Mouse (Mus musculus): Measurements from ENCODE around the gene Gpat3. TPM values are rescaled to one million over a fixed set of nuclear protein-coding genes. Genes with fewer than 3 reads are reported as not detected.

The Gpat3 gene
- total and polyA plus RNA-seq, 2 experiments from 2014 or later, result 0.53 to 4.2 TPM

GRCm38 (mm10) chr5:100871987-100872386 lies 26.5 kb downstream of the Gpat3 start:
- Histone ChIP-seq H3K4me1 (ENCODE audit: insufficient read depth) (no peaks in the 10 kb centered on the region), H3K9ac (no peak overlapping the region), H3K9me3 (ENCODE audit: low read length) (no peaks in the 10 kb centered on the region), H3K27me3 (ENCODE audit: insufficient read depth, low read length) (no peaks in the 10 kb centered on the region), H3K4me2 (ENCODE audit: low read depth) (no peak overlapping the region), H3K4me3 (ENCODE audit: low read depth, low read length) (no peak overlapping the region), H3K27ac (ENCODE audit: low read depth, low read length) (no peak overlapping the region), H3K36me3 (ENCODE audit: insufficient read depth) (no peaks in the 10 kb centered on the region)
- 89% methylated on average over 8 of the region's 8 CpGs for WGBS
- ATAC-seq (no peak), DNase-seq (no peak)
- no peak for TF ChIP-seq CTCF (IDR thresholded peaks at IDR 0.05; ENCODE audit: low read depth)

GRCm38 (mm10) chr5:100874721-100875120 lies 29.2 kb downstream of the Gpat3 start:
- Histone ChIP-seq H3K27me3 (ENCODE audit: insufficient read depth, low read length) (no peaks in the 10 kb centered on the region), H3K4me2 (ENCODE audit: low read depth) (no peak overlapping the region), H3K9me3 (ENCODE audit: low read length) (no peaks in the 10 kb centered on the region), H3K9ac (no peak overlapping the region), H3K27ac (ENCODE audit: low read depth, low read length) (no peak overlapping the region), H3K36me3 (ENCODE audit: insufficient read depth) (no peaks in the 10 kb centered on the region), H3K4me1 (ENCODE audit: insufficient read depth) (no peaks in the 10 kb centered on the region), H3K4me3 (ENCODE audit: low read depth, low read length) (no peak overlapping the region)
- 66% methylated on average over 7 of the region's 7 CpGs for WGBS
- no peak for TF ChIP-seq CTCF (IDR thresholded peaks at IDR 0.05; ENCODE audit: low read depth)
- no peak for ATAC-seq
- no peak for DNase-seq

- 81% methylated on average over 10 of the region's 10 CpGs for WGBS
- Histone ChIP-seq H3K27ac (ENCODE audit: low read depth, low read length) (no peak overlapping the region), H3K9ac (no peak overlapping the region), H3K4me2 (ENCODE audit: low read depth) (no peak overlapping the region), H3K36me3 (ENCODE audit: insufficient read depth) (no peaks in the 10 kb centered on the region), H3K27me3 (ENCODE audit: insufficient read depth, low read length) (no peaks in the 10 kb centered on the region), H3K9me3 (ENCODE audit: low read length) (no peaks in the 10 kb centered on the region), H3K4me3 (ENCODE audit: low read depth, low read length) (no peak overlapping the region), H3K4me1 (ENCODE audit: insufficient read depth) (no peaks in the 10 kb centered on the region)
- ATAC-seq, result no peak
- no peak for DNase-seq
- TF ChIP-seq CTCF (IDR thresholded peaks at IDR 0.05; ENCODE audit: low read depth), result no peak
Measured at GRCm38 (mm10) chr5:100875180-100875579, 29.7 kb downstream of the Gpat3 start.

- Histone ChIP-seq H3K36me3 (ENCODE audit: insufficient read depth) (no peaks in the 10 kb centered on the region), H3K27ac (ENCODE audit: low read depth, low read length) (no peak overlapping the region), H3K4me3 (ENCODE audit: low read depth, low read length) (no peak overlapping the region), H3K9me3 (ENCODE audit: low read length) (no peaks in the 10 kb centered on the region), H3K27me3 (ENCODE audit: insufficient read depth, low read length) (no peaks in the 10 kb centered on the region), H3K4me2 (ENCODE audit: low read depth) (no peak overlapping the region), H3K9ac (no peak overlapping the region), H3K4me1 (ENCODE audit: insufficient read depth) (no peaks in the 10 kb centered on the region)
- no peak for ATAC-seq
- DNase-seq, result no peak
- TF ChIP-seq CTCF (IDR thresholded peaks at IDR 0.05; ENCODE audit: low read depth), result no peak
Measured at GRCm38 (mm10) chr5:100877021-100877420, 31.5 kb downstream of the Gpat3 start.

GRCm38 (mm10) chr5:100885216-100885615 lies 39.7 kb downstream of the Gpat3 start:
- no peak for TF ChIP-seq CTCF (IDR thresholded peaks at IDR 0.05; ENCODE audit: low read depth)
- WGBS, result 82% methylated on average over 6 of the region's 6 CpGs
- no peak overlapping the region for H3K9ac ChIP-seq
- H3K4me3 ChIP-seq (ENCODE audit: low read depth, low read length), result no peak overlapping the region
- no peaks in the 10 kb centered on the region for H3K4me1 ChIP-seq (ENCODE audit: insufficient read depth)
- H3K4me2 ChIP-seq (ENCODE audit: low read depth), result no peak overlapping the region
- DNase-seq (no peak), ATAC-seq (no peak)
- no peak overlapping the region for H3K27ac ChIP-seq (ENCODE audit: low read depth, low read length)
- H3K27me3 ChIP-seq (ENCODE audit: insufficient read depth, low read length), result no peaks in the 10 kb centered on the region
- no peaks in the 10 kb centered on the region for H3K36me3 ChIP-seq (ENCODE audit: insufficient read depth)
- no peaks in the 10 kb centered on the region for H3K9me3 ChIP-seq (ENCODE audit: low read length)

GRCm38 (mm10) chr5:100886331-100886988 lies 40.9 kb downstream of the Gpat3 start:
- H3K9me3 ChIP-seq (ENCODE audit: low read length), result no peaks in the 10 kb centered on the region
- H3K27me3 ChIP-seq (ENCODE audit: insufficient read depth, low read length), result no peaks in the 10 kb centered on the region
- H3K36me3 ChIP-seq (ENCODE audit: insufficient read depth), result no peaks in the 10 kb centered on the region
- no peak overlapping the region for H3K9ac ChIP-seq
- H3K4me1 ChIP-seq (ENCODE audit: insufficient read depth), result no peaks in the 10 kb centered on the region
- no peak overlapping the region for H3K4me2 ChIP-seq (ENCODE audit: low read depth)
- no peak for TF ChIP-seq CTCF (IDR thresholded peaks at IDR 0.05; ENCODE audit: low read depth)
- 52% methylated on average over 7 of the region's 7 CpGs for WGBS
- DNase-seq (peak; percentile 41), ATAC-seq (peak; percentile 40; the same call in 1 of the 2 replicates)
- no peak overlapping the region for H3K4me3 ChIP-seq (ENCODE audit: low read depth, low read length)
- no peak overlapping the region for H3K27ac ChIP-seq (ENCODE audit: low read depth, low read length)

GRCm38 (mm10) chr5:100896199-100896598 lies 50.7 kb downstream of the Gpat3 start:
- no peak overlapping the region for H3K27ac ChIP-seq (ENCODE audit: low read depth, low read length)
- H3K27me3 ChIP-seq (ENCODE audit: insufficient read depth, low read length), result no peaks in the 10 kb centered on the region
- no peaks in the 10 kb centered on the region for H3K4me1 ChIP-seq (ENCODE audit: insufficient read depth)
- H3K4me2 ChIP-seq (ENCODE audit: low read depth), result no peak overlapping the region
- no peak overlapping the region for H3K9ac ChIP-seq
- ATAC-seq (no peak), DNase-seq (no peak)
- H3K36me3 ChIP-seq (ENCODE audit: insufficient read depth), result no peaks in the 10 kb centered on the region
- H3K4me3 ChIP-seq (ENCODE audit: low read depth, low read length), result no peak overlapping the region
- no peak for TF ChIP-seq CTCF (IDR thresholded peaks at IDR 0.05; ENCODE audit: low read depth)
- no peaks in the 10 kb centered on the region for H3K9me3 ChIP-seq (ENCODE audit: low read length)
- 80% methylated on average over 10 of the region's 10 CpGs for WGBS

Measured in forebrain, postnatal 0 days (tissue).